Mouse (Mus musculus) cerebellum, adult (tissue): ENCODE results near the gene Spg11.

Experiments
- ATAC-seq: cut with Nextera tagmentation; 2 replicates; pipeline ENCODE4 v1.9.2; 2017; ENCODE audit warnings: mild to moderate bottlenecking, moderate library complexity, mixed read lengths; ENCODE audit not compliant: insufficient number of reproducible peaks, low FRiP score, low TSS enrichment

Spg11 gene

GRCm38 (mm10) chr2:122117961-122118958 is at the start of gene Spg11:
Gene Spg11 (minus strand): TSS chr2:122118386.
- ATAC-seq = peak; percentile 99

DNA sequence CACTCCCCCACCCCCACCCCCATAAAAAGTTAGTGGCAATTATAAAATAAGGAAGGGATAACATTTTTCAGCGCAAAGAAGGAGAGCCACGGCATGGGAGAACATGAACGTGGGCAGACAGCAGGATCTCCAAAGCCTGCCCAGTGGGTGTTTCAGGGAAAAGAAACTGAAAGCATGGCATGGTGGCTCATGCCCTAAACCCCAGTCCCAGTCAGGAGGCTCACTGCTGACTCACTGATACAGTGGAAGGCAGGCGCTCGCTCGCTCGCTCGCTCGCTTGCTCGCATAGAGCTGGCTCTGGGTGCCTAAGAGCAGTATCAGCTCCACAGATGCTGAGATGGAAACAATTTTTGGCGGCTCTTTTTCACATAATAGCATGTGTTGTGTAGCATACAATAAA is 46.1 kb upstream of the Spg11 start:
- no peak for ATAC-seq

- no peak for ATAC-seq
These were observed 45.4 kb upstream of the Spg11 start for GRCm38 (mm10) chr2:122163430-122164195.

- ATAC-seq = no peak
These were observed 44.3 kb upstream of the Spg11 start for GRCm38 (mm10) chr2:122162529-122162928.

DNA sequence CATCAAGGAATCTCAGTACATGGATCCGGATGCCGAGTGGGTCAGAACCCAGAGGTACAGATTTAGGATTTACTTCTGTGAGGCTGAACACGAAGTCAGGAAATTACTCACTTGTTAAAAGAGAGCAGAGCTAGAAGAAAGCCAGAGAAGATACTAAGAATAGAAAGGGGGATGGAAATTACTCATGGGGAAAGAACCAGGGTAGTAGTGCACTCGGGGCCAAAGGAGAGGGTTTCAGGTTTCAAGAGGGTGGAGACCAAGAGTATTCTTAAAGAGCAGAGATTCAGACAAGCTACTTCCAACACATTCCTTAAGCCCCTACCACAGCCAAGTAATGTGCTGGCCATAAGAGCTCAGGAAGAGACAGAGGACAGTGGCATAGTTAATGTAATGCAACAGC is 43.4 kb upstream of the Spg11 start:
- no peak for ATAC-seq

GRCm38 (mm10) chr2:122160680-122161079 is 42.5 kb upstream of the Spg11 start, which contains the start of gene Trim69:
Gene Trim69 (plus strand): TSS chr2:122160700.
- ATAC-seq = peak; percentile 83

DNA sequence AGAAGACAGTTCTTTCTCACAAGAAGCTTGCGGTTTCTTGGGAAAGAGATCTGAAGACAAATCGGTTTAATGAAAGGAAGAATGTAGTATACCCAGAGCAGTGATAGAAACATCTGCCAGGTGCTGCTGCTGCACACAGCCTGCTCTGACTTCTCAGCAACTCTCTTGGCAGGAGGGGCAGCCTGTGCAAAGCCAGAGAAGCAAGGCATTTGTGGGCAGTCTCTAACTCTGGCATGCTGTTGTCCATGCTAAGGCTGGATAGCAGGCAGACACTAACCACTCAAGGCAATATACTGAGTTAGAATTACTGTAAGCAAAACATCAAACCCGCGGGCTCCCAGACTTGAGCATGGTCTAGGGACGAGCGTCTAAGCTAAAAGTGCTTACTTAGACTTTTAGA is 41.5 kb upstream of the Spg11 start:
- ATAC-seq = no peak

DNA sequence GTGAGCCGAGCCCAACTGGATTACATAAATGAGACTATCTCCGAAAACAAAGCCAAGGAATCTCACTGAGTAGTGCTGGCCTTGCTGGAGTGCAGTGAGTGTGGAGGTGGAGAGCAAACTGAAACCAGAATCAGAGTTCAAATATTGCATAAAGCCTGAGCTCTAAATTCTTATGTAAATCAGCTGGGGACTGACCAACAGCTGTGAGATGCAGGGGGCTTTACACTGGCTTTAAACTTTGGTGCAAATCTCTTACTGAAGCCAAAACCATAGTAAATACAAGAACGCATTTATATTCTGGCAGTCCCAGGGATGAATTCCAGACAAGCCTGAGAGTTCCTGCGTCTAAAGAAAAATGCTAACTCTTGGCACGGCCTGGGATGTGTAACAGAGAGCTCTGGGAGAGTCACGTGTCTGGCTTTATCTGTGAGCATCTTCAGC is 40.2 kb upstream of the Spg11 start:
- no peak for ATAC-seq

- ATAC-seq = no peak
These were observed 39.4 kb upstream of the Spg11 start for GRCm38 (mm10) chr2:122157561-122157960.

DNA sequence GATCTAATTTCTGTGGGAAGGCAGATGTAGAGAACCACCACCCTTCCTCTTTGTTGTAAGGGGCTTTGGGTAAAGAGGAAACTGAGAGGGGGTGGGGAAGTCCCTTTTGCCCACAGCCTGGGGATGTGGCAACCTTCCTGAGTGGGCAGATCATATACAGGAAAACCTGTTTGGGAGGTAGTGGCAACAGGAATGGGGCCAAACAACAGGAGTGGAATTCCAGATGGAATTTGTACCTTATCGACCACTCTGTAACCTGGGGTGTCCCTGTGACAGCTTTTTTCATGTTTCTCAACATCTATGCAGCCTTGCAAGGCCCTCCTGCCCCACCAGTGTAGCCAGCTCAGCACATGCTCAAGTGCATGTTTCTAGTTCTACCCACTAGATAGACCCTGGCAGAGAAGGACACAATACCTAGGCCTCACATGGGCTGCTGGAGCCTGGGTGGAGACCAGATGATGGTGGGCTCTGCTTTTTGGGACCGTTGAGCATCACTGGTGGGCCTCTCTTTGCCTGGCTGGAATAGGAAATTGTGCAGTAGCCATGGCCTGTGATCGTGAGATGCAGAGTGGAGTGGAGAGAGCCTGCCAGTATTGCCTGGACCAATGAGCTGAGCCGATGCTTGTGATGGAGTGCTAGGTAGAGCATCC is 38.0 kb upstream of the Spg11 start:
- no peak for ATAC-seq

GRCm38 (mm10) chr2:122155292-122155691 is 37.1 kb upstream of the Spg11 start:
- no peak for ATAC-seq

GRCm38 (mm10) chr2:122154479-122154878 is 36.3 kb upstream of the Spg11 start:
- ATAC-seq = no peak

DNA sequence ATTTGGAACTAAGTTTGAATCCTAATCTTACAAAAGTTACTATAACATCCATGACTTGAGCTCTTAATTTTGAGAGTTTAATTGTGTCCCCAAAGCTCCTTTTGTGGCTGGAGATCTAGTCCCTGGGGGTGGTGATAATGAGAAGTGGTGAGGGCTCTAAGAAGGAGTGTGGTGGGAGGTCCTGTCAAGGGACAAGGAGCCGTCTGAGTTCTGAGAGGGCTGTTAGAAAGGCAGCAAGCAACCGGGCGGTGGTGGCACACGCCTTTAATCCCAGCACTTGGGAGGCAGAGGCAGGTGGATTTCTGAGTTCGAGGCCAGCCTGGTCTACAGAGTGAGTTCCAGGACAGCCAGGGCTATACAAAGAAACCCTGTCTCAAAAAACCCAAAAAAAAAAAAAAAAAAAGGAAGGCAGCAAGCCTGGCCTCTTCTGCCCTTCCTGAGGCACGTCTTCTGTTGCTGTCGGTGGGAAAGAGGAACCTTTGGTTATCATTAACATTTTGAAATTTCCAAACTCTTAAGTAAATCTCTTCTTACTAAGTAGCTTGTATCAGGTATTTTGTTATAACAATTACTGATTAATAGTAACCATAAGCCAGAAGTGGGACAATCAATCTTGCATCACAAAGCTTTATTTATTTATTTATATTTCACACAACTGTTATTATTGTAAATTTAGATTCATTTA is 35.6 kb upstream of the Spg11 start:
- ATAC-seq = no peak

GRCm38 (mm10) chr2:122152850-122153249 is 34.7 kb upstream of the Spg11 start:
- no peak for ATAC-seq

GRCm38 (mm10) chr2:122151221-122151620 is 33.0 kb upstream of the Spg11 start:
- ATAC-seq = no peak

DNA sequence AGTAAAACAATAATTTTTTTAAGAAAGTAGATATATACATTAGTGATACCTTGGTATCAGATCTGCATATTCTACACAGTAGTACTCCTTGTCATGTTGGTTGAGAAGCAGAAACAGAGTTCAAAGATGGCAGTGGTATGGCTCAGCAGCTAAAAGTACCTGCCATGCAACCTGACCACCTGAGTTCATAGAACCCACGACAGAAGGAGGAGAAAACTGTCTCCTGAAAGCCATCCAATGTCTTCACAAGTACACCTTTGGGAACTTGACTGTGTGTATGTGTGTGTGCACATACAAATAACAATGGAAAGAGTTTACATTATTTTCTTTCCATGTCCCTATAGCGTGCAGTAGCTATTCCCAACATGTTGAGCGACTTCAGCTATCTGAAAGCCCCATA is 31.5 kb upstream of the Spg11 start:
- ATAC-seq = no peak

GRCm38 (mm10) chr2:122149316-122149715 is 31.1 kb upstream of the Spg11 start:
- ATAC-seq = no peak

GRCm38 (mm10) chr2:122148242-122148917 is 30.2 kb upstream of the Spg11 start:
- no peak for ATAC-seq

DNA sequence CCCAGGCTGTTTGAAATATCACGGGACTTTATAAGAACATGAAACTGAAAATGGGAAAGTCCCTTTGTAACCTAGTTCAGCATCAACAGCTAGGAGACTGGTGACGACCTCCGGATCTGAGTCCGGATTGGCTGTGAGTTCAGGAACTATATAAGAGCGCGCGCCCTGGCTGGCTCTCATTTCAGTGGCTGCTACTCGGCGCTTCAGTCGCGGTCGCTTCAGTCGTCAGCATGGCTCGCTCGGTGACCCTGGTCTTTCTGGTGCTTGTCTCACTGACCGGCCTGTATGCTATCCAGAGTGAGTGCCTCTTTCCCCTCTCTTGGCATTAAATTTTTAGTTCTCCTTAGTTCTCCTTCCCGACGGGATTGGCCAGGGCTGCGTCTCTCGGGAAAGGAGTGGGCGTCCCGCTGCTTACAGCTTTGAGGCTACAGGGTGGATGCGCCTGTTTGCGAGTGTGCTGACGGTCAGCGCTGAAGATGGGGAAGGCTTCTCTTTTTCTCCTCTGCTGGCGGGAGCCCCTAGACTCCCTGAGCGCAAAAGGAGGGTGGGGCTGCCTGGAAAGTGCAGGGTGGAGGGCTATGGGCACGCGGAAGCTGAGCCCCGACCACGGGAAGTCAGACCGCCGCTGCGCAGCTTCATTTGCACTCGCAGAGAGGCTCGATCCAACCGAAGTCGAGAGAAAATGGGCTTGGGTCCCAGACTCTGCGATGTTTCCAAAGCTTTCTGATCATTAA is 29.5 kb upstream of the Spg11 start, which contains the start of gene B2m:
Gene B2m, plus strand, starts transcription at position 179 of the 734 bp plus-strand sequence.
- peak; percentile 99 for ATAC-seq
